Mouse (Mus musculus) liver, adult (tissue): Measurements from ENCODE around the gene Sphk2.

ENCODE experiments used
- GATA4 ChIP-seq: IDR thresholded peaks from 2 replicates; pipeline ENCODE4 v1.6.1; 2014; ENCODE audit warnings: mild to moderate bottlenecking, low read length; ENCODE audit not compliant: insufficient replicate concordance

Gene Sphk2

GRCm38 (mm10) chr7:45666161-45666560 lies 51.6 kb downstream of the Sphk2 start, which contains the start of gene Fut2:
Gene Fut2 (minus strand): TSS chr7:45666394.
- no peak for TF ChIP-seq GATA4

- no peak for TF ChIP-seq GATA4
These were observed 52.3 kb downstream of the Sphk2 start for GRCm38 (mm10) chr7:45665303-45666138.

- no peak for TF ChIP-seq GATA4
These were observed 56.9 kb downstream of the Sphk2 start for GRCm38 (mm10) chr7:45660746-45661478.
